Mouse (Mus musculus) ovary, adult 18-20 months (tissue): ENCODE results near the gene Rtbdn.
A peak's percentile ranks its signal among the peaks of the same experiment; 100 is the strongest.

Experiments
- DNase-seq: peaks from one replicate; pipeline ENCODE4 v3.0.0; 2022; ENCODE audit warnings: low spot score, mixed read lengths

The Rtbdn gene

DNA sequence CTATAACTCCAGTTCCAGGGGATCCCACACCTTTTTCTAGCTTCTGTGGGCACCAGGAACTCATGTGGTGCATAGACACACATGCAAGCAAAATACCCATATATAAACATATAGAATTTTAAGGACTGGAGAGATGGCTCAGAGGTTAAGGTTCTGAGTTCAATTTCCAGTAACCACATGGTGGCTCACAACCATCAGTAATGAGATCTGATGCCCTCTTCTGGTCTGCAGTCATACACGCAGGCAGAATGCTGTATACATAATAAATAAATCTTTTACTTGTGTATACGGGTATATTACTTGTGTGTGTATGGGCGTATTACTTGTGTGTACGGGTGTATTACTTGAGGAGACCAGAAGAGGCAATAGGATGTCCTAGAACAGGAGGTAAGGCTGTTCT lies 17.2 kb downstream of the Rtbdn start:
- DNase-seq = no peak

DNA sequence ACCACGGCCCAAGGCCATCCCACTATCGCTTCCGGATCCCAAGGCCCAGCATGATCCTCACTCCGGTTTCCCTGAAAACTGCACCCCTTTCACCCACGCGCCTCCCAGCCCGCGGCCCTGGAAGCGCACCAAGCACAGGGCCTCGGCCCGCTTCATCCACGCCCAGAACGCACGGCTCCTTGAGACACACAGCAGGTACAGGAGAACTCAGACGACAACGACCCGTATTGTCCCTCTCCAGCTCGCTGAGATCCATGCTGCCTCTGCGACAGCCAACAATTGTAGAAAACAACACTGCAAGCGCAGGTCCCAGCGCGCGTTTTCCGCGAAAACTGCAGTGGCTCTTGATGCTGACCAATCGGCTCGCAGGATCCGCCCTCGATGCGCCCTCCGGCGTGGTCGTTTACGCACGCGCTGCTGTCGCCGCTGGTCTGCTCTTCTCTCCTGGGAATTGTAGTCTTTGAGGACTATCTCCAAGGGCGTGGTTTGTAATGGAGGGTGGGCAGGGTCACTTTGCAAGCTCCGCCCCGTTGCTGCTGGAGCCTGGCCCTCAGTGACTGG lies 19.0 kb downstream of the Rtbdn start:
- peak; percentile 93 for DNase-seq

DNA sequence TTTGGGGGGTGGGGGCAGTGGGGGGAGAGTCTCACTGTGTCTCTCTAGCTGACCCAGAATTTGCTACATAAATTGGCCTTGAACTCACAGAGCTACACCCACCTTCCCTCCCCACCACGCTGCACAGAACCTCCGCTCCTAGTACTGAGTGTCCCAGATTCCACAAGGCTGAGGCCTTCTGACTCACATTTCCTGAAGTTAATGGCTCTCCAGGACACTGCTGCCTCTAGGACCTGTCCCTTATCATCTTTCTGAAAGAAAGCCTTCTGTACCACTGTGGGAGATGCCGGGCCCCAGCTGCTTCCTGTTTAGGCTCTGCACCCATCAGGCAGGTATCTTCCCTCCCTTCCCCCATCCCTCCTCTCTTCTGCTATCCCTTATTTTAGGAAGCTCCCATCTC lies 19.8 kb downstream of the Rtbdn start:
- DNase-seq = no peak

DNA sequence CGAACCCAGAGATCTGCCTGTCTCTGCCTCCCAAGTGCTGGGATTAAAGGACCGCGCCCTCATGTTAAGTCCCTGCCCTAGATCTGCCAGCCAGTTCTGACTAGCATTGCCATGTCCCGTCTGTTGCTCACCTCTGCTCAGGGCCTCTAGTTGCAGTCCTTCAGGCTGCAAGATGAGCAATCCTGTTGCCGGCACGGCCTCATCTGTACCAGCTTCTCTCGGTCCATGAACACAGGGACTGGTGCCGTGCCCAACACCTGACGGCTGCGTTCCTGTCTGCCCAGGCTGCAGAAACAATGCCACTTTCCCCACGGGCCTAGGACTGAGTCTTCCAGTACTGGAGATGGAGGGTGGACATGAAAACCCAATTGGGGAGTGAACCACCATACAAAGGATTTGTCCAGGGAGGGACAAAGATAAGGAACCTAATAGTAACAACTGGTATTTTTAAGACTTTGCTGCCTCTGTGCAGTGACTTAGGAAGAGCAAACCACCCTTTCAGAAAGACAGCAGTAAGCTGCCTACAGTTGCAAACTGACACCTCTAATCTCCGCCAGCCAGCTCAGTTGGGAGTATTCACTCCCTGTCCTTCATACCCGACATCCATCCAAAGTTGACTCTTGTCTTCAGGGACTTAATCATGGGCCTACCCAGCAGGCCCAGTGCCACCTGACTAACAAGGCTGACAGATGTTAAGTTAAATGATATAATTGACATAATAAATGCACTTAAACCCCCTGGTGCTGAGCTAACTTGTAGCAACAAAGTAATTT lies 20.9 kb downstream of the Rtbdn start:
- DNase-seq = no peak

DNA sequence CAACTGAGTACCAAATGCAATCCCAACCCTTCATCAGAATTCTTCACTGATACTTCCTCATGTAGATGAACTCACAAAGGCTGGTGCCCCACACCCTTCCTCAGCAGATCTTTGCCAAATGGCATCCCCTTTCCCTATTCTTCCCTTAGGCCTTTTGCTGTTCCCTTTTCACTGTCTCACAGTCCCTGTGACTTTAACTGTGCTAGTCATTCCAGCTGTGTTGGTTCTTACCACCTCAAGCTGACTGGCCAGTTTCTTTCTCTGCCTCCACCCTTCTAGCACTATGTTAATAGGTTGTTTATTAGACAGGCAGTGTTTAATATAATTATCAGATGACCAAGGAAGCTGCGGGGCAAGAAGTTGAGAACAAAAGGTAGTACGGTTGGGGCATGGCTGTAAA lies 21.9 kb downstream of the Rtbdn start:
- DNase-seq = no peak

DNA sequence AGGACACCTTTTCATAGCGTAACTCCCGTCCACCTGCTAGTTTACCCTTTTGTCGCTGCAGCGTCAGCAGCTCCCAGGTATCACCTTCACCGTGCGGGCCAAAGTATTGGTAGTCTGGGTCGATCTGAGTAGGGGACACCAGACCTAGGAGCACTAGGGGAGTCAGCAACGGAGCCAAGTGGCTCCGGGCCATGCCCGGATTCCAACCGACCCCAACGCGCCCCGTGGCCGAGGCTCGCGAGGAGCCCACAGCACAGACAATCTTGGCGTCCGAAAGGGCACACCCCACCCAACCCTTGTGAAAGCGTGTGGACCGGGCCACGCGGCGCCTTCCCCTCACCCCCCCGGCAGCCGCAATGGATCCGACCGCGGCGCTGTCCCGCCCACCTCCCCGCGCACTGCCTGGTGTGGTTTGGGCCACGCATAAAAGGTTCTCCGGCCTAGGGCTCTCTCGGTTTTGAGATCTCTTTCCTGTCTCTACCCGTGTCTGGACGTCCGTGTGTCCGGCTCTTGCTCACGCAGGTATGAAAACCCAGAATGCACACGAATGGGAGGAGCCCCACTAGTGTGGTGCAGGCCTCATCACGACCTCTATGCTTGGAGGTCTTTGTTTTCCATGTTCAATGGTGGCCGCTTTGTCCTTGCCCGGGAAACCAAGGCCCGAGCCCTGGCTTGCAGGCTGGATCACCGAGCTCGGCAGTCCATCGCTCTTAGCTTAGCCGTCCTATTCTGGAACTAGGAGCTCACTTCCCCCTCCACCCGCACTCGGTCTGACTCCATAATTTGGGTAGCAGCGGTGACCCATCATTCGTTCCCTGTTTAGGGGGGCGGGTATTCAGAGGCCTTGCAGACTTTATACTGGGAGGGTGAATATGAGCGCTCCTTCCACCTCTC lies 22.7 kb downstream of the Rtbdn start, which contains the start of the genes Gm49661, Prdx2 and Rnaseh2a:
Gm49661 (minus strand) TSS at position 193 of the 894 bp plus-strand sequence.
Prdx2 (plus strand) TSS at position 347 of the 894 bp plus-strand sequence.
Rnaseh2a (minus strand) TSS at position 527 of the 894 bp plus-strand sequence.
- DNase-seq = peak; percentile 67

DNA sequence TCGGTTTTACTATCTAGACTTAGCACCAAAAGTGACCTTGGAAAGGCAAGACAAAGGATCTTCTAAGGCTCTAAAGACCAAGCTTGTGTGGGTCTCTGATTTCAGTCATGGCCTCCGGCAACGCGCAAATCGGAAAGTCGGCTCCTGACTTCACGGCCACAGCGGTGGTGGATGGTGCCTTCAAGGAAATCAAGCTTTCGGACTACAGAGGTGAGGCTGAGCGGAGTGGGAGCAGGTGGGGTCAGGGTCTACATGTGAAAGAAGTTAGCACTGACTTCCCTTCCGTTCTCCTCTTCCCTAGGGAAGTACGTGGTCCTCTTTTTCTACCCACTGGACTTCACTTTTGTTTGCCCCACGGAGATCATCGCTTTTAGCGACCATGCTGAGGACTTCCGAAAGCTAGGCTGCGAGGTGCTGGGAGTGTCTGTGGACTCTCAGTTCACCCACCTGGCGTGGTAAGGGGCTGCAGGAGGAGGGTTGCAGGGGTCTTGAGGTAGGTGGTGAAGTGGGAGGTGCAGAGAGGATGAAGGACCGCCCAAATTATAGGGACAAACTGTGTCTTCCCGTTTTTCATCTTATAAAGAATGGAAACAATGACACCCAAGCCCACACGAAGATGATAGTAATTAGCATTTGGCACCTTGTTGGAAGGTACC lies 23.5 kb downstream of the Rtbdn start:
- DNase-seq = no peak

DNA sequence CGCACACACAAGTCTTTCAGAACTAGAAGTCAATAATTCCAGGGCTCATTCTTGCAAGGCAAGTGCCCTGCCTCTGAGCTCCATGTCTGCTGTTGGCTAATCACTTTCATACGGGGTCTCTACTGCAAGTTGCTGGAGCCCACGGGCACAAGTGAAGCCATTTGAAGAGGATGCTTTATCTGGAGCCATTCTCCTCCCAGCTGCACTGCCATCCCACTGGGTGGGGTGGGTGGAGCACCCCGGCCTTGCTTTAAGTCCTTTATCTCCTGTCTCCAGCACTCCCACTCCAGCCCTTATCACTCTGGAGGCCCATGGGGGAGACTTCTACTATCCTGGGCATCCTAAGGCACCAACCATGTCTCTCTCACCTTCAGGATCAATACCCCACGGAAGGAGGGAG lies 24.1 kb downstream of the Rtbdn start:
- no peak for DNase-seq

DNA sequence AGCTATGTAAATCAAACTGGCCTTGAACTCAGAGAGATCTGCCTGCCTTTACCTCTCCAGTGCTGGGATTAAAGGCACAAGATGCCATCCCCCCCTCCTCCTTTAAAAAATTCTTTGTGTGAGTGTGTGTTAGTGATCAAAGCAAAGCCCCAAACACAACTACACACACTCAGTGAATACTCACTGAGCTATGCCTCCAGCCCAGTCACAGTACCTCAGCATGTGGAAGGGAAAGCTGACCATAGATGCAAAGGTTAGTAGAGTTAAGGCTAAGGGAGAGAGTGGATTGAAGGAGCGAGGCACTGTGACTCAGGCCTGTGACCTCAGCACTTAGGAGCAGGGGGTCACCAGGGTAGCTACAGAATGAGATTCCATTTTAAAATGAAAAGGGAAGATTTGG lies 26.3 kb downstream of the Rtbdn start:
- DNase-seq = no peak

DNA sequence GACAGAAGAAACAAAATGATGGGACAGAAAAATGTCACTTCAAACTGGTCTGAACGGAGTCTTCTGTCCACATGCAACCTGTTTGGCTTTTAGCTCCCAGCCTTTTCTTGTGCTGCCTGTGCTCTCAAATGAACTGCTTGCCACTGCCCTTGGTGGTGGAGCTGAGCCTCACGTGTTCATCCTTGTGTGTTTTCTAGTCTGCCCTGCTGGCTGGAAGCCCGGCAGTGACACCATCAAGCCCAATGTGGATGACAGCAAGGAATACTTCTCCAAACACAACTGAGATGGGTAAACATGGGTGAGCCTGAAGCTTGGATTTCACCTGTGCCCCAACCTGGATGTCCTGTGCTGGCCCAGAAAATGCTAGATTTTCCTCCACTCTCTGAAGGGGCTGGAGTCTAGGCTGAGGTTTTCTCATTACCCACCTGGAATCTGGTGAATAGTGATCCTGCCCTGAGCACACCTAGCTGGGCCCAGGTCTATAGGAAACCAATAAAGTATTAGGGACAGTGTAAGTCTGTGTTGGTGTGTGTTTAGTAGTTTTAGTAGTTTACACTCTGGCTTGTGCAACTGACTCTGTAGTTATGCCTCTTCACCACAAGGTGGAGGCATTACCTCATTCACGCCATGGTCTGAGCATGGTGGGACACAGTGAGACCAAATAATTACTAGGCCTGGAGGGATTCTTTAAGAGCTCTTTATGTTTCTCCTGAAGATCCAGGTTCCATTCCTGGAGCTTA lies 27.2 kb downstream of the Rtbdn start:
- peak; percentile 59 for DNase-seq

DNA sequence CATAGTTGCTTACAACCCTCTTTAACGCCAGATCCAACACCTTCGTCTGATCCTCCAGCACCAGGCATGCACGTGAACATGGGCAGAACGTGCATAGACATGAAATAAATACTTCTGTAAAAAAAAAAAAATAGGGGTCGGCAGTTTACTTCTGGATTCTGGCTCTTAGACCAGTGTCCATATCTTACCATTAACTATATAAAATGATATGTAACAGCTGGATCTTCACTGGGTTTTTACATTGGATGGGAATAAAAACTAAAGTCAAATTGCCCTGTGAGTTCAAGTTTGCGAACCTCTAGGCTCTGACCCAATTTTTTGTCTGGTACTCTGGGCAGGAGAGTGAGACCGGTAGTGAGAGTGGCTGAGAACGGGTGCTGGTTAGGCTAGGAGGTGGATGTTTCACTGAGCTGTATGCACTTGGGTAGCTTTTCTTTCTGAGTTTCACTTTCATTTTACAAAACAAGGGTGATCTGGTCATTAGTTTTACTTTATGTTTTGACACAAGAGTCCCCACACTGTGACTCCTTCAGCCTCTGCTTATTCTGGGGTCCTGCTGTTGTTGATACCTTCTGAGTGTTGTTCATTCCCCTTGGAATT lies 27.9 kb downstream of the Rtbdn start:
- no peak for DNase-seq

DNA sequence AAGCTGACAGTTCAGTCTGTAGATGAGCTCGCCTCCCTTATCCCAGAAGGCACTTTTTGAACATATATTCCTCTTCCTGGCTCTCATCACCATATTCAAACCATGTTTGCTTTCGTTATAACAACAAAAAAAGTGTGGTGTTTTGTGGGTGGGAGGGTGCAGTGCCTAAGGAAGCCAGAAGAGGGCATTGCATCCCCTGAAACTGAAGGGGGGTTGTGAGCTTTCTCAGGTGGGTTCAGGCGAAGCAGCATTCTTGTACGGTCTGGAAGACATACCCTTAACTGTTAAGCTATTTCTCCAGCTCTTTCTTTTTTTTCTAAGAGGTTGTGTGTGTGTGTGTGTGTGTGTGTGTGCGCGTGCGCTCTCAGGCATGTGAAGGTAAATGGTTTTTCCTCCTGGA lies 28.6 kb downstream of the Rtbdn start:
- DNase-seq = no peak

DNA sequence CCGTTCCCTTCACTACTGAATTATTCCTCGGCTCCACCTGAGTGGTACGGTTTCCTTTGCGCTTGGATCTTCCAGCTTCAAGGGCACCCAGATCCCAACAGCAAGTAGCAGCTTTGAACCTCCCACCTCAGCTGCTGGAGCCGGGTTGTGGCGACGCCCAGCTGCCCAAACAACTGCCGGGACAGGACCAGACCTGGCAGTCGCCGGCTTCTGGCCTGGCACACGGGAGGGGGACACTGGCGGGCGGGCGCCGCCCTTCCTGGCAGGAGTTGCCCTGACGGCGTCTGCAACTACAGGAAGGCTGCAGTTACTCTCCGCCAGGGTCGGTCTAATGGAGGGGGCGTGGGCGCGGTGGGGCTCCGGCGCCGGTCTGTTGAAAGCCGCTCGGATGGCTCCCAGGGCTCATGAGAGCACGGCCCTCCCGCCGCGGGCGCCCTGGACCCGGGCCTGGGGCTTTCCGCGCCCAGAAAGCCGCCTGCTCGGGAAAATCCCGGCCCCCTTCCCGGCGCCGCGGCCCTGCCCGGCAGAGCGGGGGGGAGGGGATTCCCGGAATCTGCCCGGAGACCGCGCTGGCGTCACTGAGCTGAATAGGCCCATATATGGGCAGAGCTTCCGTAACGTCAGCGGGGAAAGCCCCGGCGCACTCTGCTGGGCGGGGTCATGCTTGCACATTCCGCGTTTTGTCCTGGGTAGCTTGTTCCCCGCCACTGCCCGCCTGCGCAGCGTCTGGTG lies 29.4 kb downstream of the Rtbdn start:
- DNase-seq = peak; percentile 92

DNA sequence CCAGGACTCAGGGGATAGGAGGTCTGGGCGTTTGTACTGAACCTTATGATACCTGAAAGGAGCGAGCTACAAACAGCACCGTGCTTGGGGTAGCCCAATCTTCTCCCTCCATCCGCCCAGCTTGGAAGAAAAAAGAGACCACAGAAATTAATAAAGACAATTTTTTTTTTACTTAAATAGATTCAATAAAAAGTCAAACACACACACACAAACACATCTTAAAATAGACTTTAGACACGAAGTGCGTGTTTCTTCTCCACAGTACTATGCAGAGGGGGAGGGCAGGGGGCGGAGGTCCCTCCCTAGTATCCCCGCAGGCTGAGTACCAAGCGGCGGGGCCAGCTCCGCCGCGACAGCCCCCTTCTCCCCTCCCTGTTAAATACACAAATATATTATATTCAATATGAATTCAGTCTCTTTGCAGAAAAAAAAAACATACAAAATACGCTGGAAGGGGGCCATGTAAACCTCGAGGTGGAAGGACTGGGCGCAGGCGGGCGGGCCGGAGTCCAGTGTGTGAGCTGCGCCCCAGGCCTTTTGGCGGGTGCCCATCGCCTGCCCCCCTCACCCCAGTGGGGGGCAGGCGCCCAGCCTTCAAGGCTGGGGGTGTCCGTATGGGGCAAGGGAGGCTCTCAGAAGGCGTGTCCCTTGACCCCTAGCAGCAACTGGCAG lies 30.1 kb downstream of the Rtbdn start:
- DNase-seq = no peak

DNA sequence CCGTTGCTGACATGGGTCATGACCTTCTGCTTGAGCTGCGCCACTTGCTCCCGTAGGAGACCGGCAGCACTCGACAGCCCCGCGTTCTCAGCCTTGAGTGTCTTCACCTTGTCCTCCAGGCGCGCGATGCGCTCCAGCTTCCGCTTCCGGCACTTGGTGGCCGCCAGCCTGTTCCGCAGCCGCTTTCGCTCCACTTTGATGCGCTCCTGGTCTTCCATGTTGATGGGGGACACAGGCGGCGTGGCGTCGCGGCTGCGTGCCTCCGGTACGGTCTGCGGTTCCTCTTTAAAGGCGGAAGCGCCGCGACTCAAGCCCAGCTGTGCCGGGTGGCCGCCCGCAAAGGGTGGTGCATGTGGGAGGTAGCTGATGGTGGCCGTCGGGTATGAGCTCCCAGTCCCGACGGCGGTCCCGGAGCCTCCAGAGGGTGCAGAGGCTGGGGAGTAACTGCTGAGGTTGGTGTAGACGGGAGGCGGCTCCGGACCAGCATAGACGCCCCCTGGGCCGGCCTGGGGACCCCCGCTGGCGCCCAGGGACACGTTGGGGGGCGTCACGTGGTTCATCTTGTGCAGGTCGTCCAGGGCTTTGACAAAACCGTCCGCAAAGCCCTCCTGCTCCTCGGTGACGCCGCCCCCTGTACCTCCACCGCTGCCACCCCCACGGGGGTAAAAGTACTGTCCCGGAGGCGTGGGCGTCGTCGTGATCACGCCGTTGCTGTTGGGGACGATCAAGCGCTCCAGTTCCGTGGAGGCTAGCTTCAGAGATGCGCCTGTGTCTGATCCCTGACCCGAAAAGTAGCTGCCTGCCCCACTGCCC lies 30.9 kb downstream of the Rtbdn start:
- DNase-seq = peak; percentile 38

DNA sequence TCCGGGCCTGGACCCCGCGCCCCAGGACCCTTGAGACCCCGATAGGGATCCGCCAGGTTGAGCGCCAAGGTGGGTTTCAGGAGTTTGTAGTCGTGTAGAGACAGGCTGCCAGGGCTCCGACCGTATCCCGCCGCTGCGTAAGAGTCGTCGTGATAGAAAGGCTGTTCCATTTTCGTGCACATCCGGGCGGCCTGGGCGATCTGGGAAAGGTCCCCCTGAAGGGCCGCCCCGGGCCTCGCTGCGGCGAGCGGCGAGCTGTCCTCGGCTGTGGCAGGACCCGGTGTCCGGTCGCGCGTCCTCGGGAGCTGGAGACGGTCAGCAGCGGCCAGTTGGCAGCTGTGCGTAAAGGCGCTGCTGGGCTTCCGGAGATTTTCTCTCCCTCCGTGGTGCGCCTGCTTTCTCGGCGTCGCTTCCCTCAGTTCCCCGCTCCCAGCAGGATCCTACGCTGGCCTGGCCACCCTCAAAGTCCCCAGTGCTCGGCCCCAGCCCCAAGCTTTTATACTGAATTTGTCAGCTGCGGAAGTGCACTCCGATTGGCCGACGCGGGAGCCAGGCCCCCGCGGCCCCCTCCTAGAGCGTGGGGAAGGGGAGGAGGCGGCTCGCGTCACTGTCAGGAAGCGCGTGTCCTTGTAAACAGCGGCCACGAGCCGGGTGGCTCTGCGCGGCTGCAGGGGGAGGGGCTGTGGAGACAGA lies 31.6 kb downstream of the Rtbdn start, which contains the start of gene Junb:
Junb (minus strand) TSS at position 471 of the 693 bp plus-strand sequence.
- peak; percentile 94 for DNase-seq

DNA sequence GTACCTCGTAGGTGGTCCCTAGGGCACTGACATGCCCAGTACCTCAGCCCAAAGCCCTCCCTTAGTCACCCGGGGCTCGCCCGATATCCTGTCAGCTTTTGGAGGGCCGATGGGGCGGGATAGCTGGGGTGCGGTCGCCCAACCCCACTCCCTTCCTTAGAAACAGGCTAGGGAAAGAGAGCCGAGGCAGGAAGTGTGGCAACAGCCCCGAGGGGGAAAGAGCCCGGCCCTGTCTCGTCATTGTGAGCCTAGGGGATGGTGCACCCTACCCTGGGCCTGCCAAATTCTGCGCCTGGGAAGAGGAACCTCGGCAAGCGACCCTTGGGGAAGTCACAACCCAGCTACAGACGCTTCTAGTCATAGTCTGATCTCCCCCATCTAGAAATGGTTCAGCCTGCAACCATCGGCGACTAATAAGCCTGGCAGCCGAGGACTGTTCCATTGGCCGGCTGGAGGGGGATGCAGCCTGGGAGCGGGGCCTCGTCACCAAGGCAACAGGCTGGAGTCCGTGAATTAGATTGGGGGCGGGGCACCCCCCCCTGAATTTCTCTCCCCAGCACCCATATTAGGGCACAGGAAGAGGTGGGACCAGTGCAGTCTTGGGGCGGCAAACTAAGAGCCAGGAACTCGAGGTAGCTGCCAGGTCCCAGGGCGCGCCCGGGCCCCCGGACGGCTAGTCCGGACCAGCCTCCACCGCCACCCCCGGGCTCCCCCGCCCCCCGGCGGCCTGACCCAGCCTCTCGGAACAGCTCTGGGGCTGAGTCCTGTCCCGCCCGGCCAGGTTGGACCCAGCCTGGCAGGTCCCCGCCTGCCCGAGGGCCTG lies 33.0 kb downstream of the Rtbdn start:
- DNase-seq = peak; percentile 91
